Mouse (Mus musculus) stomach, postnatal 0 days (tissue): ENCODE results near the gene Gm45785.

Source experiments
- CTCF ChIP-seq: IDR thresholded peaks from 2 replicates; pipeline ENCODE4 v1.5.1; 2016; ENCODE audit warnings: antibody characterized with exemption, low read depth, mild to moderate bottlenecking, moderate library complexity
- EP300 ChIP-seq: optimal IDR thresholded peaks from 2 replicates; pipeline ENCODE3; 2016; ENCODE audit warnings: antibody characterized with exemption

DNA sequence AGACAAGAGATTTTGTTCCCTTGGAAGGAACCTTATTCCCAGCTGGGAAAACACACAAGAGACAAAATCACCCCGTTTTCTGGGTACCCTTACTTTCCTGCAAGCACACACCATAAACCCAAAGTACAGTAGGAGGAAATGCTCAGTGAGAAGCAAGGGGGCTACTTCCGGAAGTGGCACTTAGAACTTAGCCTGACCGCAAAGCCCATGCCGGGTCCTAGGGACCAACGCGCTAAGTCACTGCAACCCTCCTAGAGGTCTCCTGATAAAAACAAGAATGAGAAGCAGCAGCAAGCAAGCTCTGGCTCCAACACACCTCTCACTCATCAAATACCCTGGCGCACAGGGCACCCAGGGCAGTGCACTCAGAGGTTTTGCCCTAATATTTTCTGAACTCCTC, 23.2 kb upstream of the Gm45785 start:
- TF ChIP-seq CTCF (no peak), EP300 (no peak)
